Mouse (Mus musculus) monocyte, adult 5-6 weeks (primary cell): ENCODE data around the gene Adam1a. TPM values are rescaled to one million over a fixed set of nuclear protein-coding genes. Genes with fewer than 3 reads are reported as not detected.

Source experiments
- ATAC-seq: fragments of 153-309, 156-312 bp; replicated peaks from 2 replicates; pipeline ENCODE4 v1.8.0; 2017; ENCODE audit warnings: mild to moderate bottlenecking; ENCODE audit not compliant: low TSS enrichment, insufficient number of reproducible peaks, severe bottlenecking, poor library complexity, low FRiP score
- total RNA-seq: library from RNA; stranded (forward); fragments of 200-1000, 200-491, 200-594 nt; gene quantifications from 3 replicates; pipeline ENCODE4 v1.2.3, GENCODE M21; 2017

Adam1a gene
- 4.0 to 6.5 TPM (median 4.4 TPM) in 3 replicates for total RNA-seq

DNA sequence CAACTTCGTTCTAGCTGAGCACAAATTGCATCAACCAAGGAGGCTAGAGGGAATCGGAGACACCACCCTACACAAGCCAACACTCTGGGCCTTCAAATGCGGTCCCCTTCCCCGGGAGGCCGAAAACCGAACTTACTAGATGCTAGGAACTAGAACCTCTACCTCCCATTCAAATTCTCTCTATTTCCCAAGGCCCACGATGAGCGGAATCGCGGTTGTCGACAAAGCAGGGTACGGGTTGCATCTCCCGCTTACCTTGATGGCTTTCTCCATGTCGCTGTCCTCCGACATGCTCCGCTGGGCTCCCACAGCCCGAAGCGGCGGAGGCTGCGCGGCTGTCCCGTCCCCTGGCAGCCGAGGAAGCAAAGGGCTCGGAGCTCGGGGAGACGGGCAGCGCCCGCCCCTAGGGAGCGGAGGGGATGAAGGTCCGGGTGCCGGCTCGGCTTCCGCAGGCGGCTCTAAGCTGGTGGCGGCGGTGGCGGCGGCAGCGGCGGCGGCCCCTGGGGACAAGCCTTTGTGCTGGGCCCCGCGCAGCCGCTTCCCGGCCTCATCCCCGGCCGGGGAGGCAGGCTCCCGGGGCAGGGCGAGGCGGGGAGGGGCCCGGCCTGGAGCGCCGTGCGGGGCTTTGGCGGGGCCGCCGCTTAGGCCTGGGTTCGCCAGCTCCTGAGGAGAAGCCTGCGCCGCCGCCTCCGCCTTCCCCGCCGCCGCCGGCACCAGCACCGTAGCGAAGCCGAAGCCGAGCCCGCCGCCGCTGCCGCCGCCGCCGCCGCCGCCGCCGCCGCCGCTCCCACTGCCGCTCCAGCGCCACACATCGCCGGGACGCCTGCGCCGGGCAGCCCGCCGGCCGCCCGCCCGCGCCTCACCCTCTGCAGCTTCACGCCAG, at the start of gene Adam1a, which contains the start of gene Gm42878:
Gene Adam1a, minus strand, starts transcription at position 573 of the 883 bp plus-strand sequence.
Gene Gm42878, minus strand, starts transcription at position 573 of the 883 bp plus-strand sequence.
- no peak for ATAC-seq

DNA sequence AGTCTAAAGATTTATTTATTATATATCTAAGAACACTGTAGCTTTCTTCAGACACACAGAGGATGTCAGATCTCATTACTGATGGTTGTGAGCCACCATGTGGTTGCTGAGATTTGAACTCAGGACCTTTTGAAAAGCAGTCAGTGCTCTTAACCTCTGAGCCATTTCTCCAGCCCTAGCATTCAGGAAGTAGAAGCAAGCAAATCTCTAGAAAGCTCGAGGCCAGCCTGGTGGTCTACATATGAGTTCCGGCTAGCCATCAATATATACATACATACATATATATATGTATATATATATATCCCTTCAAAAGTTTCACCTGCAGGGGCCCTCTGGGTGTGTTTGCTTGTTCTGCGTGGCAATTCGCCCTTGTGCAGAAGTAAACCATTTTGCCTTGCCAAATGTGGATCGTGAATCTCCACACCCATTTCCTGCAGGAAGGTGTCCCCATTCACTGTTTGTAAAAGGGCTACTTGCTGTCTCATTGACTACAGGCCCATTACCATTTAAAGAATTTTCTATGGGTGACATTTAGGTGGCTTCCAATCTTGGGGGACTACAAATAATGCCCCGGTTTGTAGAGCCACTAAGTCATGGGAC, 49.5 kb upstream of the Adam1a start:
- ATAC-seq: no peak

DNA sequence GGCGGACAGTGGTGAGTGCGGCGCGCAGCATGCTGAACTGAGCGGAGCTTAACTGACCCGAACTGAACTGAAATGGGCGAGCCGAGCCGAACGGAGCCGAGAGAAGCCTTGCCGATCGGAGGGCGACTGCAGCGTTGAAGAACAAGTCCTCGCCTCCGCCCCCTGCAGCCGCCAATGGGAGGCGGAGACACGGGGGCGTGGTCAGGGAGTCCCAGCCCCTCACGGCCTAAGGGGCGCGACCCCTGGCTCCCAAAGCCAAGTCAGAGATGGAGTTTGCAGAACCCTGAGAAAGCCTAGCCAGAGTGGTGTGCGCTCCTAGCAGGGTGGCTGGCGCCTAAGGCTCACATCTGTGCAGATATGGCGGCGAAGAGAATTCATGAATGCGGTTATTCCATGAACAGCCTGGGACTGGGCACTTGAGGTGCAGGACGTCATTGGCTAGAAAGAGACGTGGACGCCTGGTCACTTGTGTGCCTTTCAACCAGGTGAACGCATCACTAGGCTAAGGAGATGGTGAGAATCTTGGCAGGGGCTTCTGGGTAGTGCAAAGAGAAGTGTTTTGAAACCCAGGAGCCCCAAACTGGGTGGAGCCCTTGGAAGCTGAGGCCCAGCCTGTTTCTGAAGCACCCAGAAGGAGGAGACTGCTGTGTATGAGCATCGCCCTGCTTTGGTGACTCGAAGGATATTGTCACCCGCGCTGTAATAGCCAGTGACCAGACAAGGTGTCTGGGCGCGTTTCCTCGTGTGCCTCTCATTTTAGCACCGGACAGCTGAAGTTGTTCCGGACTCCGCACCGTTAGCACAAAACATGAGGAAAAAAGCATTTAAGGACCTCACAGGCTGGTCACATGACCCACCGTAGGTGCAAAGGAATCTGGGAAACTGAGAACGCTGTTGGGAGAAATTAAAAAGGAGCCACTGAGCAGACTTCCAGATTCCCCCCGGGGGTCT, 48.4 kb upstream of the Adam1a start, which contains the start of gene Aldh2:
Gene Aldh2, minus strand, starts transcription at position 374 of the 951 bp plus-strand sequence.
- ATAC-seq: peak; percentile 80

DNA sequence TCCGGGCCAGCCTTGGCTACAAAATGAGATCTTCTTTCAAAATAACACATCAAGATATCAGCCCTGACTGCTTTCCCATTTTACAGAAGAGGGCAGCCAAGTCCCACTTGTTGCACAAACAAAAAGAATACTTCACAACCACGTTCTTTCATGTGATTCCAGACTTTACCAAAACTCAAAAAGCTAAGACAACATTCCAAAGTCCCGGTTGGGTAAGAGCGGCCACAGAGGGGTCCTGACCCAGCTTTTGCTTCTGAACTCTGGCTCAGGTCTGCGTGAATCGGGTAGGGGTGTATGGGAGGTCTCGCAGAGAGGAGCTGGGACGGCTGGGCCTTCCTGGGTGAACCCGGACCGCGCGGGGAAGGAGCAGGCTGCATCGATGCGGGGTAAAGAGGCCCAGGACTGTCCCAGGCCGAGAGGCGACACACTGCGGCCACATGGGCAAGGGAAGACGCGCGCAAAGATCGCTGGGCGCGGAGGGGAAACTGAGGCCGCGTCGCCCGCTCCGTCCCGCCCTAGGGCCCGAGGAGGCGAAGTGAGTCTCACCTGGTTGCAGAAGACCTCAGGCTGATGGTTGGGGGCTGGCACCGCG, 47.6 kb upstream of the Adam1a start:
- no peak for ATAC-seq

DNA sequence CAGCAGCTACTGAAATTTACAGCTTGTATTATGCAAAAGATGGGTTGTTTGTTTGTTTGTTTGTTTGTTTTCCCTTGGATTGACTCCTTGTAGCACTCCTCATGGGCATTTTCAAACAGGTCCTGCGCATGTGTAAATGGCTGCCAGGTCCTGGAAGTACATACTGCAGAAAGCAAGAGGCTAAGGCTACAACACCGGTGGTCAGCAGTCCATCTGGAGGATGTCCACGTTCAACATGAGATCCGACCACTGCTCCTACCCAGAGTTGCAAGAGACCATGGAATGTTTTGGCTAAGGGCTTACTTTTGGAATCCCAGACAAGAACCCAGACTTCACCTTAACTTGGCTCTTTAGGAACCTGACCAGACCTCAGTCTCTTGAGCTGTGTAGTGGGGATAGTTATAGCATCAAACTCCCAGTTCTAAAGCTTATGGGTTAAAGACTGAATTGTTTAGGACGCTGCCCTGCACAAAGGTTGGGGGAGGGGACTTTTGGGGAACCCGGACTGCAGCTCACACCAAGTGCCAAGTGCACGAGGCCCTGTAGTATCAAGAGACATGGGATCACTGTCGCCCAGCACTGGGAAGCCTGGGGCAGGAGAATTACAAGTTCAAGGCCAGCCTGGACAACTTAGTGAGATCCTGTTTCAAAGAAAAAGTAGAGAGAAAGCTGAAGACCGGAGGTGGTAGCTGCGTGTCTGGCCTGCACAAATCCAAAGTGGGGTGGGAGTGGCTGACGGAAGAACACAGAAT, 47.0 kb upstream of the Adam1a start:
- ATAC-seq: no peak

DNA sequence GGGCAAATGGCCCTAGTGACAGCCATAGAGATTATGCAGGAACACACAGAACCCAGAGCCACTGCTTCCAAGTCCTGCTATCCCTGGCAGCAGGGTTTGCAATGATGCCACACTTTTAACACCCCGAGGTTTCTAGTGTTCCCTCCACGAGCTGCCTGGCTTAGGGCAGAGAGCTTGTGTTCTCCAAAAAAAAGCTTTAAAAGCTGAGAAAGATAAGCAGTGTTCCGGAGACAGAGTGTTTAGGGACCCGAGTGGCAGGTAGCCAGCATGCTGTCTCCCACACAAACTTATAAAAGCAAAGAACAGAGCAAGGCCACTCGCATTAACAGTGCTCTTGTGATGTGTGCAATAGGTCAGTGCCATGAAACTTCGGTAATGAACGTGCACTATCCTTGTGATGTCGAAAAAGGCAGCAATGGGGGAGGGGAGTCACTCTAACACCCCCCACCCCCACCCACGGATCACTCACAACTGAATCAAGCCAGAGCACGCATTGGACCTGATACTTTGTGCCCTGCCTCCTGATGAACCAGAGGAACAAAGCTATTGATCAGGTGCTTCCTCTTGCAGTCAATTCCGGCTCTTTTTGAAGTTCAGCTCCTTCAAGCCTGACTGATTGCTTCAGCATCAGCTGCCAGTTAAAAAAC, 46.3 kb upstream of the Adam1a start:
- ATAC-seq: no peak

DNA sequence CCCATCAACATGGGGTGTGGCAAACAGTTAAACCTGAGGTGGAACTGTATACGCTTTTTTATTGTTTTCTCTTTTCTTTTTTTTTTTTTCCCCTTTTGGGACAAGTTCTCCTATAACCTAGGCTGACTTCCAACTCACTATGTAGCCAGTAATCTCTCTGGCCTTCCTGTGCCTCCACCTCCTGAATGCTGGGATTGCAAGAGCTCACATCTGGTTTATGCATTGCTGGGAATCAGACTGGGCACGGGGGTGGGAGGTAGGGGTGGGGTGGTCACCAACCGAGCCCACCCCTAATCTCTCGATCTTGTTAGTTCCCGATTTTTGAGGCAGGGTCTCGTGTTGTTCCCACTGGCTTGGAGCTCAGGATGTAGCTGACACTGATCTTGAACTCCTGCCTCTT, 44.6 kb upstream of the Adam1a start:
- ATAC-seq: no peak

DNA sequence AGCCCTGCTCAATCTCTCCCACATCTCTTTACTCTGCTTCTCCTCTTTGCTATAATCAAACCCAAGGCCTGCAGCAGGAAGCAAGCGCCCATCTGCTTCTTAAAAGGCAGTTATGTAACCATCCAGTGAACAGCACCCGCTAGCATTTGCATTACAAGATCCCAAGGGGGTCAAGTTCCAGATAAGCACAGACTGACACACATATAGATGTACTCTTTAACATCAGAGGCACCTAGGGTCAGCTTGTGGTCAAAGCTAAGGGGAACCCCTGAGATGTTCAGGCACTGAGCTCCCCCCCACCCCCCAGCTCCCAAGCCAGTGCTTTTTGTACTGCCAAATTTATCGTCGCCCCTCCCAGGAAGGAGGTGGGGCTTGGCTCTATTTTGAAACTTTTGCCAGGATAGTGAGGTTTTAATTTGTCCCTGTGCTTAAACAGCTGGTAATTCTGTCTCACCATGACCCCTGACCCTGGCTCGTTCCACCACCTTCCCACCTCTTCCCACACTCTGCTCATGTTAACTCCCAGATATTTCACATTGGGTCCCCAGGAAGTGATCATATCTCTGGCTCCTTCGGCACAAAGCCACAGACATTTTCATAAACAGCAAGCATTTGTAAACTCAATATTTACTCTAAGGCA, 41.2 kb upstream of the Adam1a start:
- ATAC-seq: peak; percentile 38

DNA sequence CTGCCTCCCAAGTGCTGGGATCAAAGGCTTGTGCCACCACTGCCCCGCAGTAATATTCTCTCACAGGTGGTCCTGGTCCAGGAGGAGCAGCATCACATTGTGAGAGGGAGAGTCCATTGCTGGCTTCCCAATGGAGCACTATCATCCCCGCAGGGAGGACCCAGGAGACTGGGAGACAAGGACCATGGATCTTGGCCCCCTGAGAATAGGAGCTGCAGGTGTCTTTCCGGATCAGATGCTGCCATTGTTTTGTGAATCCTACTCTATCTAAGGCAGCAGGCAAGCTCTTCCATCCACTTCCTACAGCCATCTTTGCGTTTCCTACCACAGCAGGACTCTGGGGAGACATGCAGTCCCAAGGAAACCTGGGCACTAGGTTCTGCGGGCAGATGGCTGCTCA, 40.4 kb upstream of the Adam1a start:
- ATAC-seq: no peak

DNA sequence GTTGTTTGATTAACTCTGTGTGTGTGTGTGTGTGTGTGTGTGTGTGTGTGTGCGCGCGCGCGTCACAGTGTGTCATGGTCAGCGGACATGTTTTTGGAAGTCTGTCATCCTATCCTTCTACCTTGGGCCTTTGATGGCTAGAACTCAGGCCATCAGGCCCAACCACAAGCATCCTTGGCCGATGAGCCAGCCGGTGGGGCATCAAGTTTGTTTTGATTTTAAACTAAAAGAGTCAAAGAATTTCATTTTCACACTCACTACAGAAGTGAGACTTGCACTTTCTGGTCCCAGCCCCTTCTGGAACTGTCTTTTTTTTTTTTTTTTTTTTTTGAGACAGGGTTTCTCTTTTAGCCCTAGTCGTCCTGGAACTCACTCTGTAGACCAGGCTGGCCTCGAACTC, 39.7 kb upstream of the Adam1a start:
- ATAC-seq: no peak

DNA sequence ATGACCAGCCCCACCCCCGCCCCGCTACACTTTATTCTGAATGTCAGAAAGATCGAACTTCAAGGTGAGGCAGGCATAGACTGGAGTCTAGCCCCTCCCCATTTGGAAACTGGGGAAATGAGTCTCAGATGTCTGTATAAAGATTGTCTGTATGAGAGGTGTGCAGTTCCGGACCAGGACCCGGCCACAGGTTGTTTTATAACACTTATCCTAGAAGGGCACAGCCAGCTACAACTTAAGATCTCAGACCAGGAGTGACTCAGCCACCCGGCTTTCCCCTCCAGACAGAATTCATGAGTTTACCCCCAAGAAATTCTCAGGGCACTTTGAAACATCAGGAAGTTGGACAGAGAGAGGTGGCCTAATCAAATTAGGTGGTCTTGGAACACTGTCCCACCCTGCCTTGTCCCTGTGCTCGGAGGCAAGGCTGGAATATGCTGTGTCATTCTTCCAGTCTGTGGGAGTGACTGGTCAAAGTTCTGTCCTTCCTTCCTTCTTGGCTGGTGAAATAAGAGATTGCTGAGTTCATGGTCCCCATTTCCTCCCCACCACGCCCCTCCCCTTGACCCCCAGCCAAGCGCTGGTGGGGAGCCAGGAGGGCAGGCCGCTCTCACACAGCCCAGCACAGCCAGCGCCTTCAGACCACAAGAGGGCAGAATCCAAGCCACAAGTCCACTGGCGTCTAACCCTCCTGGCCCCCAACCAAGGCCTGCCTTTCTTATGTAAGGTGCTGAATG, 38.7 kb upstream of the Adam1a start:
- peak; percentile 88 for ATAC-seq

DNA sequence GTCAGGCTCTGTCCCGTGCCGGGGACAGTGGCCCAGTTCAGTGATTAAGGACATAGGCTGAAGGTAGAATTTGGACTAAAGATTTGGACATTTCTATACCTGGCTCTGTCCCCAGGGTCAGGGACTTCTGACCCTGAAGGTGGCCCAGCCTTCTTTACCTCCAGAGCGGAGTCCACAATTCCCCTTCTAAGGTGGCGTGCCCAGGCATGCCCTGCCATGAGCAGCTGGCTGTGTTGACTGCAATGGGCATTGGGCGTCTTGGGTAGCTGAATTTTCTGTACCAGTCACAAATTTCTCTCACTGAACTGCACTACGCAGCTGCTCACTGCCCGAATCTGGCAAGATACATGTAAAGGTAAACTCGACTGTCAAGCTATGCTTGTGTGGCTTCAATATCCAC, 36.7 kb upstream of the Adam1a start:
- no peak for ATAC-seq

DNA sequence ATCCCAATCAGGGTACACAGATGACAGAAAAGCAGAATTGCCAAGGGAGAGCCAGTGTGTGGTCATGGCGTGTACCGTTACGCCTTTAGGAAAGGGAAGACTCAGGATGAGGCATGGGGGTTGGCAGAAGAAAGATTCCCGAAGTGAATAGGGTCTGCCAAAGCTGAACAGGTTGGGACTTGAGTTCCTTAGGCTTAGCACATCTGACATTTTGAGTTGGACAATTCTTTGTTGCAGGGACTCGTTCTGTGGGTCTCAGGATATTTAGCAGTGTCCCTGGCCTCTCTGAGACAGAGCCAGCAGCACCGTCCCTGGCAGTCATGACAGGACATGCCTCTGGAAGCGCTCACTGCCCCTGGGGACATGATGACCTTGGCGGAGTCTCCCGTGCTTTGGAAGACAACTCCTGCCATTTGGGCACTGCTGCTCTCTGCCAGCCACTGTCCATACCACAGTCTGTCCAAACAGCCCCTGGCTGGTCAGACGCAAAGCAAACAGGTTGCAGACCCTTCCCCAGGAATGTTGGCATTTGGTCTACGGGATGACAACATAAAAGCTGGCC, 31.7 kb upstream of the Adam1a start:
- ATAC-seq: no peak

DNA sequence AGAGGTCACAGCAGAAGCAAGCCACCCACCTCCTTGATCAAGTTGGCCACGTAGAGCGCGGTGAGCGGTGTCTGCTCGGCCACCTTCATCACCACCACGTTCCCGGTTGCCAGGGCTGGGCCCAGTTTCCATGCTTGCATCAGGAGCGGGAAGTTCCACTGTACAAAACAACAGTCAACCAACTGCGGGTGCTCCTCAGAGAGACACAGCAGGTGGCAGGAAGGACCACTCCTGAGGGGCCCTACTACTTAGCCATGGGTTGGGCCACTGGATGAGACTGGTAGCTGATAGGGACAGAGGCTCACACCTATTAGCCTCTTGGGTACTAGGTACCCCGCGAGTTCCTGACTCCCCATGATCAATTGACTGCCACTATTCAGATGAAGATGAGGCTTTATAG, 30.6 kb upstream of the Adam1a start:
- ATAC-seq: no peak

DNA sequence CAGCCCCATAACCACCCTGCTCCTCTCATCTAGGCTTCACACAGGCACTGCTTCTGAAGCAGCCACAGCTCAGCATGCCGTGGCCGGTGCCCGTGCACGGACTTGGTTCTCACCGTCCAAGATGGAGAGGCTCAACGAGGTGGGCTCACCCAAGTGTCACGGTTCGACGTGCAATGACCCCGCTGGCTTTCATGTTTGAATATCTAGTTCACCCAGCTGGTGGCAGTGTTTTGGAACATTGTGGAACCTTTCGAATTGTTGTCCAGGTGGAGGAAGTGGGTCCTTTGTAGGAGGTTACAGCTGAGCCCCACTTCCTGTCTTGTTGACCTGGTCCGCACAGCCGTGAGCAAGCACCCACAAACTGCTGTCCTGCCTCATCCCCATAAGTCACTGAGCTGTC, 28.9 kb upstream of the Adam1a start:
- ATAC-seq: no peak

DNA sequence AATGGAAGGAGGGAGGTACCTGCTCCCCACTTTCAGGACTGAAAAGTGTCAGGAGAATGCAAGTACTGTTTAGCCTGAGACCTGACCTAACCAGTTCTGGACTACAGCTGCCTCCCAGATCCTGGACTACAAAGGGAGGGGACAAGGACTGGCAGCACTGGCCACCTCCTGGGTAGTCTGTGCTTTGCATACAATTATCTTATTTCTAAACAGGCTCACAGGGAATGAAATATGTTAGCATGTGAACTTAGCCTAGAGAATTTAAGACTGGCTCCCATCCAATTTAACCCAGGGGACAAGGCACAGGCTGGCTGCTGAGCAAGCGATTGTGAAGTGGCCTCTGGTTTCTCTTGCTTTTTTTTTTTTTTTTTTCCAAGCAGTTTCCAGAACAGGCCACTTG, 25.5 kb upstream of the Adam1a start:
- ATAC-seq: no peak
